Mouse (Mus musculus) urinary bladder, postnatal 10 days (tissue): Measurements from ENCODE around the gene Uhmk1.
"Not testable (repeated sequence)": the region's sequence is repeated elsewhere in the genome, so short reads cannot be mapped to it uniquely, and the experiment has no call there.

Experiments used
- DNase-seq: peaks from one replicate; pipeline ENCODE4 v3.0.0; 2022; ENCODE audit warnings: low spot score

Gene Uhmk1

DNA sequence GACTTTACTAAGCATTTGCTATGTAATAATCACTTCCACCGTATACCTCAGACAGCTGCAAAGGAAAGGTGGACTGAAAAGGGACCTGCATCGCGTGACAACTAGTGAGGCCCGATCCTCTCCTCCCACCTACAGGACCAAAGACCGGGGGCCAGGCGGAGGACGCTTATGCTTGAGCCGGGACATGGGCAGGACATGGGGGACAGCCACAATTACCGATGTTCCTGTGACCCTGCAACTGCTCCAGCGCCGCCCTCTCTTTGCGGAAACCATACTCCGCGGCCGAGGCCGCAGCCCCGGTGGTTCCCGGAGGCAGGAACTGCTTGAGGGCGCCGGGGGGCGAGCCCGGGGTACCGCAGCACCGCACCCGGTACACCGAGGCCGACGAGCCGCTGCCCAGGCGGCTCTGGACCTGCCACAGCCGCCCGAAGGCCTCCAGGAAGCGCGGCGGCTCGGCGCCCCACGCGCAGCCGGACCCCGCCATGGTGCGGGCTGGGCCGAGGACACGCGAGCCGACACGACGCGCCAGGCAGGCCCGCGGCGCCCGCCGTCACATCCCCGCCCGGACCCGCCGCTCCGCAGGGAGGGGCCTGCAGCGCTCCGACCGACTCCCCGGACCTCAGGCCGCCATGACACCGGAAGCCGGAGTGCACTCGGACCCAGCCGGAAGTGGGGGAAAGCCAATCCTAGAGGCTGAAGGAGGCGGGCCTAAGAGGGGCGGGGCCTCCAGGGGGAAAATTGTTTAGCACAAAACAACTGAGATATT lies at the start of gene Uhmk1:
TSS of gene Uhmk1 (minus strand) at position 641 of the 766 bp plus-strand sequence.
- DNase-seq = peak; percentile 76

DNA sequence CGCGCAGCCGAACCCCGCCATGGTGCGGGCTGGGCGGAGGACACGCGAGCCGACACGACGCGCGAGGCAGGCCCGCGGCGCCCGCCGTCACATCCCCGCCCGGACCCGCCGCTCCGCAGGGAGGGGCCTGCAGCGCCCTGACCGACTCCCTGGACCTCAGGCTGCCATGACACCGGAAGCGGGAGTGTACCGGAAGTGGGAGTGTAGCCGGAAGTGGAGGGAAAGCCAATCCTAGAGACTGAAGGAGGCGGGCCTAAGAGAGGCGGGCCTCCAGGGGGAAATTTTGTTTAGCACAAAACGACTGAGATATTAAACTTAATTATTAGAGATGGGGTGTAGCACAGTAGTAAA lies 40.3 kb upstream of the Uhmk1 start:
- peak; percentile 57 for DNase-seq

DNA sequence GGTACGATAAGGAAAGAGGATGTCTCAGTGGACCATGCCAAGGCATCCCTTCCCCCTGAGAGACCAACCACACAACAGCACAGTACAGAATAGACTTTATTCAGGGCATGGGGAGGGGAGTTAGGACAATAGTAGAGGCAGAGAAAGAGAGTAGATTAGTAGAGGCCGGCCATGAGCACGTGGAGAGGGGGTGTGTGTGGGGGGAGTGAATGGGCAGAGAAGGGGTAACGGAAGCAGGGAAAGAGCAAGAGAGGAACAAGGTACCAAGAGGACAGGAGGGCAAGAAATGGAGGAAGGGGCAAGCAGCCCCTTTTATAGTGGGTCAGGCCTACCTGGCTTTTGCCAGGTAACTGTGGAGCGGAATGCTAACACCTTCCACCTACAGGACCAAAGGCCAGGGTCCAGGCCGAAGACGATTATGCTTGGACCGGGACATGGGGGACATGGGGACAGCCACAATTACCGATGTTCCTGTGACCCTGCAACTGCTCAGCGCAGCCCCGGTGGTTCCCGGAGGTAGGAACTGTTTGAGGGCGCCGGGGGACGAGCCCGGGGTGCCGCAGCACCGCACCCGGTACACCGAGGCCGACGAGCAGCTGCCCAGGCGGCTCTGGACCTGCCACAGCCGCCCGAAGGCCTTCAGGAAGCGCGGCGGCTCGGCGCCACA lies 39.8 kb upstream of the Uhmk1 start:
- DNase-seq = no peak

DNA sequence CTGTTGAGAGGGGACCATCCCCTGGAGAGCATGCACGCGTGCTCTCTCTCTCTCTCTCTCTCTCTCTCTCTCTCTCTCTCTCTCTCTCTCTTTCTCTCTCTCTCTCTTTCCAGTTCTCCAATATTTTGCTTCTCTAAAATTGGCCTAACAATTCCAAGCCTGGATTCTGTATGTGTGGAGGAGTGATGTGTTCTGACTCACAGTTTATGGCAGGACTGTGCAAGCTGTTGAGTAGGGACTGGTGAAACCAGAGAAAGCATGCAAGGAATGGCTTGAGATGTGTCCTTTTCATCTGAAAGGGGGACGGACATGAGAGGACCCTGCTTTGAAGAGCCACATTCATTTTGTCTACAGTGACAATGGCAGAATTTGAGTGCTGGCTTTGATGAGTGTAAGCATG lies 29.8 kb upstream of the Uhmk1 start:
- DNase-seq = no peak

GRCm38 (mm10) chr1:170232688-170233087 lies 17.5 kb upstream of the Uhmk1 start, which contains the start of gene Sh2d1b2:
Gene Sh2d1b2, plus strand, starts transcription at chr1:170232749.
- not testable (repeated sequence) for DNase-seq

DNA sequence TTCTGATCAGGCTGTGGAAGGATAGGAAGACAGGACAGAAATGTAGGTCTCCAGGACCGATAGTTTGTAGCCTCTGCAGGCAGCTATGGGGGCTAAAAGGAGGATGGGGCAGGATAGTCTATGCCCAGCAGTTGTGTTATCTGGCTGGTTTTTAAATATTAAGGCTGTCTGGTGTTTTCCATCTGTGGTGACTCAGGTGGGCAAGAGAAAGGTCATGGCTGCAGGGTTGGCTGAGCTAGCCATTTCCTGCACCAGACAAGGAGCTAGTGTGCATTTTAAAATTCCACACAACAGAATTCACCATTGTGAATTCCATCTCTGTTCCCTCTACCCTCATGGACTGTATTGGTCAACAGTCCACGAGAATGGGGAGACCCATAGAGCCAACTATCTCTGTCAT lies 8.1 kb upstream of the Uhmk1 start:
- DNase-seq = no peak

DNA sequence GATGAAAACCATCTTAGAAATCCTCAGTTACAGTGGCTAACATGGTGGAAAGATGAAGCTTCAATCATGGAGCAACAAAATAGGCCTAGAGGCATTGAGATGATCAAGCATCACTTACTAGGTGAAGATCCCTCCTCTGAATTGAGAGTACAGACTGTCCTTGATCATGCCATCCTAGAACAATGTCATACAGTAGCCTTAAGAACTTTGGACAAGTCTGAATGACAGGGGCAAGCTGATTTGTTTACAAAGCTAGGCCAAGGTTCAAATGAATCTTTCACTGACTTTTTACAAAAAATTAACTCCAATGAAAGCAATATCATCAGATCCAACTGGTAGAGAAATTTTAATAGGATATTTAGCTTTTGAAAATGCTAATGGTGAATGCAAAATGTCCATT lies 5.2 kb upstream of the Uhmk1 start:
- DNase-seq = no peak

DNA sequence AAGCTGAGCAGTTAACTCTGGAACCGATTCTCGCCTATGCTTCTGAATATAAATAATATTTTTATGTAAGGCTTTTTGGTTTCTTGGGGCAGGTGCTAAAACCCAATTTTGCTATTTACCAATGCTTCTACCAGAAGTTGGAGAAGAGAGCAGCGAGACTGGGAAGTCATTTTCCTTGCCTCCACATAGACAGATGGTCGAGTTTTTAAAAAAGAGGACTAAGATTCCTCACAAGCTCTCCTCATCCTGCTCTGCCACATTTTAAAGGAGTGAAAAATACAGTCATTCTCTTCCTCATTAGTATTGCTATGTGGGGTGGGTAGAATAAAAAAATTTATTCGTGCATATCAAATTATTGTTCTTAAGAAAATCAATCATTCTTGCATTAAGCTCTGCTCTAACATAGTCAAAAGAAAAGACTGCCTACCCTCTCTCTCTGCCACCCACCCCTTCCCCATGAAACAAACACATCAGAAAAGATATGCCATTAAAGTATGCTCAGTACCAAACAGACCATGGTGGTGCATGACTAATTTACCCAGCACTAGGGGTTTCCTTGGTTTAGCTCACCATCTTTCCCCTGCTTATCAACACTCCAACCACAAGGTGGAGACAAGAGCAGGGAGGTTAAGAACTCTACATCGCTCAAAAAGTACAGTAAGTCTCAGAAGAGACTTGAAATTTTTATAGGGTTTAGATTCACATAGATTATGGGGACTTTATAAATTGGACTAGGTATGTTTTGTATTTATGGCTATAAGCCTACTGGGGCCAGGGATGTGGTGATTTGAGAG lies 3.1 kb upstream of the Uhmk1 start:
- no peak for DNase-seq

- no peak for DNase-seq
These were observed 393 bp upstream of the Uhmk1 start for GRCm38 (mm10) chr1:170215590-170215989.

DNA sequence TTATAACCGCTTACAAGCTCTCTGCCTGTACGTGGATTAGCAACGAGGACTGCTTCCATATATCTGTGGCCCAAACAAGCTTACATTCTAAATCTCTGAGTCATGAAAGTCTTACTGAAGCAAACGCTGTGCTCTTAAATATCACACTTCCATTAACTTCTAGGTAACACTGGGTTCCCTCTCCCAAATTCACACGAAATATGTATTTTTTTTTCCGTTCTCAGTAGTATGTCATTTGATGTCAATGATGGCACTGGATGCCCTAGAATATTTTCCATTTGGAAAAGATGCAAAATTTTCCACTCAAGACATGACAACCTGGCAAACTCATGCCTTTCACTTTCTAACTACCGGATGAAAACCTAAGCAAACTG lies 827 bp downstream of the Uhmk1 start:
- no peak for DNase-seq

GRCm38 (mm10) chr1:170213181-170213879 lies 1.9 kb downstream of the Uhmk1 start:
- DNase-seq = no peak

DNA sequence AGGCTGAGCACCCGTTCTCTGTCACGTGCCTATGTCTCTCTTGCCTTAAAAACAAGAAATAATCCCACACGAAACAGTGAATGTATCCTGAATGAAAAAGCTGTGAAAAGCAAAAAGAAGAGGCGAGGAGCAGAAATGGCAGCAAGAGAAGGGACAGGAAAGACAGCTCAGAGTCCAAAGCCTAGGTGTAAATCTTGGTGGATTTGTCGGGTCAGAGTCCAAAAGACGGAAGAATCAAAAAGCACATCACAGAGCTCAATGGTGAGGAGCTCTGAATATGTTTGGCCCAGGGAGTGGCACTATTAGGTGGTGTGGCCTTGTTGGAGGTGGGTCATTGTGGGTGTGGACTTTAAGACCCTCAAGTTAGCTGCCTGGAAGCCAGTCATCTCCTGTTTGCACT lies 8.8 kb downstream of the Uhmk1 start:
- DNase-seq = no peak

GRCm38 (mm10) chr1:170200379-170200778 lies 14.8 kb downstream of the Uhmk1 start:
- no peak for DNase-seq

DNA sequence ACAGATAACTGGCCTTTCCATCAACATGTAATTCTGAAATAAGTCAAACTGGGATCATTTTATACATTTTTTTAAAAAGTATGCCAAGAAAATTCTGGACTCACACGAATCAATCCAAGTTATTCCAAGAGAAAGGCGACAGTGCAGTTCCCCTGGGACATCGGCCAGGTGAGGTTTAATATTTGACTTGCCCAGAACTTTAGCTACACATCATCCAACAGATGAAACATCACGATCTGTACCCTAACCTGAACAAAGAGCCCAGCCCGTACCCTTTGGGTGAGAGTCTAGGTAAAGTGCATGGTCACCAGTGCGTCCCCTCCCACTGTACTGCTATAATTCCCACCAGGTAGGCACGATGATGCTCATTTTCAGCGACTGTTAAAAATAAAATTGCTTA lies 19.0 kb downstream of the Uhmk1 start:
- DNase-seq = no peak

DNA sequence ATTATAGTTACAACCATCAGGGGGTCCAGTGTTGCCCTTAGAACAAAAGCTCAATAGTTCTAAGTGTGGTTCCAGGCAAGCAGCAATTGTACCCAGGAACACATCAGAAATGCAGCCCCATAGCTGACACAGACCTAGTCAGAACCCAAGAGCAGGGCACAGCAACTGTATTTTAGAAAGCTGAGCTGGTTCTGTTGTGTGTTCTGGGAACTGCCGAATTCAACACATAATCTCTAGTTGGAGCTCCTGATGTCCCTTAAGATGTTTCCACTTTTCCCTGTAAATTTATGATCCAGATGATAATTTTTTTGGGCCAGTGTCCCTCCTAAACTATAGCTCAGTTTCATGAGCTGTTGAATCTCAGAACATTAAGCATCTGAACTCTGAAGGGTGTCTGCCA lies 23.3 kb downstream of the Uhmk1 start:
- DNase-seq = no peak

GRCm38 (mm10) chr1:170190225-170190624 lies 25.0 kb downstream of the Uhmk1 start:
- DNase-seq = no peak

DNA sequence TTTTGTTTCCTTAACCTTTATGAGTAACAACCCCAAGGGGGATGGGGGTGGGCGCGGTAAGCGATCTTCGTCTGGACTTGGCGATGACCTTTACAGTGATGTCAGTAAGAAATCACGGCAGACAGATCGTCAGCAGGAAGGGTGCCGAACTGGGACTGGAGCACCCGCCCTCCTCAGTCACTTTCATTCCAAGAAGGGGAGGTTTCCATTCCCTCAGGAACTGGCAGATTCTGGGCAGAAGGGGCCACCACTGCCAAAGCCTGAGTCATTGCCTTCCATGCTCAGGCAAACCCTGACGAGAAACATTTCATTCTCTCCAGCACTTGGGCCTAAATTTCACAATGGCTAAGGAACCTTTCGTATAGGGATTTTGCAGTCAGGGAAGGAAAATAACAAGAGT lies 26.6 kb downstream of the Uhmk1 start:
- DNase-seq = no peak

GRCm38 (mm10) chr1:170186531-170186930 lies 28.7 kb downstream of the Uhmk1 start:
- DNase-seq = no peak

- no peak for DNase-seq
These were observed 30.1 kb downstream of the Uhmk1 start for GRCm38 (mm10) chr1:170185137-170185536.

DNA sequence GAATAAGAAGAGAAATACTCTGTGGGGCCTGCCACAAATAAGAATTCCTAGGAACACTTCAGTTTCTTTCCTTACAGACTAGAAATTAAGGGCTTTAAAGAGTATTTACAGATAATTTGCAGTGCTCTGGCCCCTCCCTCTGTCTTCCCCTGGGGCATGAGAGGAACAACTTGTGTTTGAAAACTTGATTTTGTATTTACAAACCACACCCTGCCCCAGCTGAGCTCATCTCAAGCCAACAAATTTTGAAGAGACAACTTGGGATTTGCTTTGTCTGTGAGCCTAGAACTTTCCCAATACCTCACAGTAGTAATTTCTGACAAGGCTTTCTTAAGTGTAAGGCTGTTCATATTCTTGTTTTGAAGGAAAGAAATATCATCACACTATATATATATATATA lies 32.5 kb downstream of the Uhmk1 start:
- DNase-seq = no peak

- DNase-seq = no peak
These were observed 38.4 kb downstream of the Uhmk1 start for GRCm38 (mm10) chr1:170176661-170177239.

- DNase-seq = no peak
These were observed 39.3 kb downstream of the Uhmk1 start for GRCm38 (mm10) chr1:170175848-170176247.
